Mouse (Mus musculus) cortical plate, adult 2 months (tissue): ENCODE results near the gene Gzmn. TPM values are rescaled to one million over a fixed set of nuclear protein-coding genes. Genes with fewer than 3 reads are reported as not detected.
"Not testable (repeated sequence)": the region's sequence is repeated elsewhere in the genome, so short reads cannot be mapped to it uniquely, and the experiment has no call there.

ENCODE experiments used
- H3K27ac ChIP-seq: fragments of 200-500 bp; 2 replicates; pipeline ENCODE4 v1.5.1; 2012; ENCODE audit warnings: low read length, control low read depth, inconsistent platforms; ENCODE audit not compliant: insufficient read depth
- H3K4me1 ChIP-seq: fragments of 200-500 bp; 2 replicates; pipeline ENCODE4 v1.6.1; 2011; ENCODE audit warnings: low read length; ENCODE audit not compliant: control insufficient read depth, insufficient read depth
- H3K4me3 ChIP-seq: fragments of 200-500 bp; 2 replicates; pipeline ENCODE4 v1.5.1; 2011; ENCODE audit warnings: mild to moderate bottlenecking, low read length, control low read depth; ENCODE audit not compliant: insufficient read depth
- CTCF ChIP-seq: fragments of 200-500 bp; IDR thresholded peaks from 2 replicates; pipeline ENCODE4 v1.5.1; 2011; ENCODE audit warnings: mild to moderate bottlenecking, control low read depth, low read length; ENCODE audit not compliant: insufficient read depth; ENCODE audit errors: extremely low read depth
- POLR2A ChIP-seq: fragments of 200-500 bp; IDR thresholded peaks from 2 replicates; pipeline ENCODE4 v1.6.1; 2011; ENCODE audit warnings: mild to moderate bottlenecking, low read length, control low read depth; ENCODE audit not compliant: insufficient read depth; ENCODE audit errors: extremely low read depth
- polyA plus RNA-seq: library from polyadenylated mRNA; depleted of rRNA; stranded (reverse); fragments of >200 nt; gene quantifications from 2 replicates; pipeline ENCODE4 v1.2.3, GENCODE M21; 2012; rRNA removed

Gzmn gene
- polyA plus RNA-seq, 1 experiment = not detected

GRCm38 (mm10) chr14:56162109-56162508 lies 12.3 kb downstream of the Gzmn start:
- no peak for TF ChIP-seq POLR2A
- TF ChIP-seq CTCF = no peak
- H3K4me1 ChIP-seq = no peaks in the 10 kb centered on the region
- no peak overlapping the region for H3K4me3 ChIP-seq
- H3K27ac ChIP-seq = no peak overlapping the region

- not testable (repeated sequence) for H3K27ac ChIP-seq, H3K4me1 ChIP-seq, H3K4me3 ChIP-seq
These were observed 14.9 kb downstream of the Gzmn start, which contains the start of gene Gzmg for GRCm38 (mm10) chr14:56159479-56159878. Gene Gzmg (minus strand): TSS chr14:56159579.

- no peak for TF ChIP-seq POLR2A
- 0 out of 2 replicates have a peak, but pooled peaks have one; percentile 6 for TF ChIP-seq CTCF
- Histone ChIP-seq H3K27ac (no peak overlapping the region), H3K4me1 (no peaks in the 10 kb centered on the region), H3K4me3 (no peak overlapping the region)
These were observed 19.1 kb downstream of the Gzmn start for GRCm38 (mm10) chr14:56155340-56155739.

GRCm38 (mm10) chr14:56133675-56134074 lies 40.7 kb downstream of the Gzmn start:
- H3K4me1 ChIP-seq, H3K27ac ChIP-seq, H3K4me3 ChIP-seq: not testable (repeated sequence)

GRCm38 (mm10) chr14:56132508-56132907 lies 41.9 kb downstream of the Gzmn start, which contains the start of gene Gzmd:
Gene Gzmd (minus strand): TSS chr14:56132608.
- H3K4me3 ChIP-seq, H3K27ac ChIP-seq, H3K4me1 ChIP-seq: not testable (repeated sequence)

- H3K4me3 ChIP-seq = no peak overlapping the region
- TF ChIP-seq CTCF (no peak), POLR2A (no peak)
- H3K4me1 ChIP-seq = no peaks in the 10 kb centered on the region
- H3K27ac ChIP-seq = no peak overlapping the region
These were observed 46.1 kb downstream of the Gzmn start for GRCm38 (mm10) chr14:56128341-56128740.

GRCm38 (mm10) chr14:56123516-56123915 lies 50.9 kb downstream of the Gzmn start:
- Histone ChIP-seq H3K4me1 (no peaks in the 10 kb centered on the region), H3K27ac (no peak overlapping the region), H3K4me3 (no peak overlapping the region)
- TF ChIP-seq CTCF = no peak

GRCm38 (mm10) chr14:56120525-56120924 lies 53.9 kb downstream of the Gzmn start, which contains the start of gene Gzme:
Gene Gzme (minus strand): TSS chr14:56120625.
- no peak within 1 kb of the TSS for H3K4me3 ChIP-seq
- no peak for TF ChIP-seq POLR2A
- TF ChIP-seq CTCF = no peak
- H3K4me1 ChIP-seq = no peaks in the 10 kb centered on the region
- no peak within 1 kb of the TSS for H3K27ac ChIP-seq

Other genes with a start within 250 kb of the Gzmn start
- 0.13 and 0.25 TPM in 2 replicates for gene Cma1, start 229.9 kb downstream of the Gzmn start, polyA plus RNA-seq
- not detected in 2 replicates for gene Cma2, start 223.6 kb downstream of the Gzmn start, polyA plus RNA-seq
- gene Mcpt1, start 156.6 kb downstream of the Gzmn start, polyA plus RNA-seq = not detected in 2 replicates
- not detected in 2 replicates for gene Mcpt9, start 144.1 kb downstream of the Gzmn start, polyA plus RNA-seq
- gene Mcpt2, start 132.6 kb downstream of the Gzmn start, polyA plus RNA-seq = not detected in 2 replicates
- gene Mcpt4, start 112.3 kb downstream of the Gzmn start, polyA plus RNA-seq = 0.47 TPM in 1 of 2 replicates, not detected in the other
- not detected in 2 replicates for gene Mcpt8, start 89.3 kb downstream of the Gzmn start, polyA plus RNA-seq
- not detected in 2 replicates for gene Ctsg, start 72.0 kb downstream of the Gzmn start, polyA plus RNA-seq
- gene Gzme, start 54.0 kb downstream of the Gzmn start, polyA plus RNA-seq = not detected in 2 replicates
- not detected in 2 replicates for gene Gzmd, start 42.0 kb downstream of the Gzmn start, polyA plus RNA-seq
- gene Gzmg, start 15.0 kb downstream of the Gzmn start, polyA plus RNA-seq = not detected in 2 replicates
- gene Gzmf, start 36.8 kb upstream of the Gzmn start, polyA plus RNA-seq = not detected in 2 replicates
- not detected in 2 replicates for gene Gzmc, start 60.1 kb upstream of the Gzmn start, polyA plus RNA-seq
- 0.13 TPM in 1 of 2 replicates, not detected in the other for gene Gzmb, start 87.7 kb upstream of the Gzmn start, polyA plus RNA-seq
- 0.08 and 0.13 TPM in 2 replicates for gene Atp12a, start 190.5 kb upstream of the Gzmn start, polyA plus RNA-seq
- 0.47 and 0.75 TPM in 2 replicates for gene Rnf17, start 228.0 kb upstream of the Gzmn start, polyA plus RNA-seq